Mouse (Mus musculus) neural tube, embryonic 15.5 days (tissue): ENCODE results near the gene Gabarap. TPM values are rescaled to one million over a fixed set of nuclear protein-coding genes. Genes with fewer than 3 reads are reported as not detected.
"Not testable (repeated sequence)": the region's sequence is repeated elsewhere in the genome, so short reads cannot be mapped to it uniquely, and the experiment has no call there.

Source experiments
- ATAC-seq: fragments of 200-750 bp; cut with Nextera tagmentation; 2 replicates; pipeline ENCODE4 v1.8.0; 2017; ENCODE audit warnings: mild to moderate bottlenecking, moderate TSS enrichment, moderate library complexity; ENCODE audit not compliant: low FRiP score
- H3K27ac ChIP-seq: fragments of 300-500 bp; sonication (generic); replicated peaks from 2 replicates; pipeline ENCODE4 v1.5.1; 2015; ENCODE audit warnings: mild to moderate bottlenecking, inconsistent platforms
- H3K27me3 ChIP-seq: fragments of 300-500 bp; sonication (generic); replicated peaks from 2 replicates; pipeline ENCODE4 v1.6.1; 2015; ENCODE audit warnings: inconsistent platforms
- H3K36me3 ChIP-seq: fragments of 300-500 bp; sonication (generic); 2 replicates; pipeline ENCODE4 v1.6.1; 2015; ENCODE audit warnings: inconsistent platforms
- H3K4me1 ChIP-seq: fragments of 300-500 bp; sonication (generic); 2 replicates; pipeline ENCODE4 v1.6.1; 2015; ENCODE audit warnings: inconsistent platforms
- H3K4me2 ChIP-seq: fragments of 300-500 bp; sonication (generic); 2 replicates; pipeline ENCODE4 v1.6.1; 2015; ENCODE audit warnings: inconsistent platforms, mild to moderate bottlenecking, moderate library complexity
- H3K4me3 ChIP-seq: fragments of 300-500 bp; sonication (generic); replicated peaks from 2 replicates; pipeline ENCODE4 v1.5.1; 2015; ENCODE audit warnings: mild to moderate bottlenecking, inconsistent platforms
- H3K9ac ChIP-seq: fragments of 300-500 bp; sonication (generic); replicated peaks from 2 replicates; pipeline ENCODE4 v1.6.1; 2015; ENCODE audit warnings: mild to moderate bottlenecking, inconsistent platforms
- H3K9me3 ChIP-seq: fragments of 300-500 bp; sonication (generic); replicated peaks from 2 replicates; pipeline ENCODE4 v1.6.1; 2016; ENCODE audit warnings: inconsistent platforms
- WGBS: fragments of 180-500 bp; shearing (Covaris S2); methylation state at CpG from one replicate; pipeline ENCODE4 v1.1.7; 2015; ENCODE audit warnings: mixed read lengths; 5-methylcytosine and 5-hydroxymethylcytosine counted together
- polyA plus RNA-seq: library from polyadenylated mRNA; unstranded; fragments of >200 nt; fragmentation: Nextera tagmentation; extraction: Ambion mirVana; gene quantifications from 2 replicates; pipeline ENCODE4 v1.2.1, GENCODE M21; 2015

Gene Gabarap
- polyA plus RNA-seq, result 549 and 565 TPM in 2 replicates

GRCm38 (mm10) chr11:69990850-69991691, at the start of gene Gabarap:
Gene Gabarap (plus strand): TSS chr11:69991143.
- 0% methylated on average over 40 of the region's 40 CpGs for WGBS
- H3K36me3 ChIP-seq, result peaks cover 56% of the 10 kb centered on the region
- ATAC-seq, result peak; percentile 78
- peak within 1 kb of the TSS; percentile 77 for H3K4me3 ChIP-seq
- peaks cover 27% of the 10 kb centered on the region for H3K4me1 ChIP-seq
- peak within 1 kb of the TSS; percentile 93 for H3K27ac ChIP-seq
- H3K9me3 ChIP-seq, result no peaks in the 10 kb centered on the region
- H3K4me2 ChIP-seq, result peak within 1 kb of the TSS; percentile 74
- no peaks in the 10 kb centered on the region for H3K27me3 ChIP-seq
- peak within 1 kb of the TSS; percentile 92 for H3K9ac ChIP-seq

GRCm38 (mm10) chr11:69945216-69945615, 45.7 kb upstream of the Gabarap start:
- peaks cover 22% of the 10 kb centered on the region for H3K27me3 ChIP-seq
- H3K4me2 ChIP-seq, result no peak overlapping the region
- H3K9me3 ChIP-seq, result no peaks in the 10 kb centered on the region
- H3K27ac ChIP-seq, result no peak overlapping the region
- H3K9ac ChIP-seq, result no peak overlapping the region
- WGBS, result 88% methylated on average over 13 of the region's 13 CpGs
- H3K36me3 ChIP-seq, result no peaks in the 10 kb centered on the region
- no peak for ATAC-seq
- H3K4me1 ChIP-seq, result peaks cover 21% of the 10 kb centered on the region
- H3K4me3 ChIP-seq, result no peak overlapping the region

GRCm38 (mm10) chr11:69945997-69946891, 44.7 kb upstream of the Gabarap start:
- no peak overlapping the region for H3K4me2 ChIP-seq
- no peak overlapping the region for H3K9ac ChIP-seq
- H3K9me3 ChIP-seq, result no peaks in the 10 kb centered on the region
- ATAC-seq, result no peak
- peaks cover 23% of the 10 kb centered on the region for H3K27me3 ChIP-seq
- H3K4me1 ChIP-seq, result peaks cover 21% of the 10 kb centered on the region
- WGBS, result 91% methylated on average over 18 of the region's 18 CpGs
- H3K27ac ChIP-seq, result no peak overlapping the region
- no peak overlapping the region for H3K4me3 ChIP-seq
- no peaks in the 10 kb centered on the region for H3K36me3 ChIP-seq

- H3K36me3 ChIP-seq, result no peaks in the 10 kb centered on the region
- H3K27me3 ChIP-seq, result peaks cover 23% of the 10 kb centered on the region
- ATAC-seq, result peak; percentile 48
- peak overlapping the region; percentile 63 for H3K4me2 ChIP-seq
- H3K9ac ChIP-seq, result peak overlapping the region; percentile 42; the same call in 1 of the 2 replicates
- peak overlapping the region; percentile 71 for H3K27ac ChIP-seq
- peak overlapping the region; percentile 47 for H3K4me3 ChIP-seq
- no peaks in the 10 kb centered on the region for H3K9me3 ChIP-seq
- WGBS, result 2% methylated on average over 28 of the region's 29 CpGs
- peaks cover 21% of the 10 kb centered on the region for H3K4me1 ChIP-seq
Observed at GRCm38 (mm10) chr11:69947337-69948065, 43.4 kb upstream of the Gabarap start.

GRCm38 (mm10) chr11:69948066-69948762, 42.7 kb upstream of the Gabarap start, which contains the start of gene Slc2a4:
Gene Slc2a4 (minus strand): TSS chr11:69948188.
- peak; percentile 95 for ATAC-seq
- Histone ChIP-seq H3K9ac (peak within 1 kb of the TSS; percentile 42; the same call in 1 of the 2 replicates), H3K36me3 (no peaks in the 10 kb centered on the region), H3K27me3 (peaks cover 23% of the 10 kb centered on the region), H3K4me1 (peaks cover 21% of the 10 kb centered on the region), H3K4me3 (peak within 1 kb of the TSS; percentile 47), H3K9me3 (no peaks in the 10 kb centered on the region), H3K27ac (peak within 1 kb of the TSS; percentile 71), H3K4me2 (peak within 1 kb of the TSS; percentile 63)
- under 1% methylated on average over 33 of the region's 34 CpGs for WGBS

- H3K27ac ChIP-seq, result 0 out of 2 replicates have a peak overlapping the region, but pooled peaks have one; percentile 71
- H3K4me1 ChIP-seq, result peaks cover 21% of the 10 kb centered on the region
- no peaks in the 10 kb centered on the region for H3K9me3 ChIP-seq
- H3K27me3 ChIP-seq, result peaks cover 23% of the 10 kb centered on the region
- peak; percentile 15; the same call in 1 of the 2 replicates for ATAC-seq
- peak overlapping the region; percentile 47 for H3K4me3 ChIP-seq
- WGBS, result 0% methylated on average over 14 of the region's 14 CpGs
- peak overlapping the region; percentile 26; the same call in 1 of the 2 replicates for H3K9ac ChIP-seq
- no peaks in the 10 kb centered on the region for H3K36me3 ChIP-seq
- H3K4me2 ChIP-seq, result peak overlapping the region; percentile 63
Observed at GRCm38 (mm10) chr11:69948763-69949150, 42.2 kb upstream of the Gabarap start.

- Histone ChIP-seq H3K36me3 (no peaks in the 10 kb centered on the region), H3K27me3 (peaks cover 23% of the 10 kb centered on the region), H3K27ac (no peak overlapping the region), H3K4me3 (no peak overlapping the region), H3K9ac (no peak overlapping the region), H3K9me3 (no peaks in the 10 kb centered on the region), H3K4me1 (peaks cover 21% of the 10 kb centered on the region), H3K4me2 (no peak overlapping the region)
- ATAC-seq, result no peak
- 45% methylated on average over 4 of the region's 4 CpGs for WGBS
Observed at GRCm38 (mm10) chr11:69950807-69951459, 40.0 kb upstream of the Gabarap start.

- Histone ChIP-seq H3K4me1 (peaks cover 18% of the 10 kb centered on the region), H3K9me3 (no peaks in the 10 kb centered on the region), H3K9ac (no peak overlapping the region), H3K27ac (no peak overlapping the region), H3K4me3 (no peak overlapping the region), H3K4me2 (no peak overlapping the region), H3K36me3 (no peaks in the 10 kb centered on the region), H3K27me3 (peaks cover 22% of the 10 kb centered on the region)
- ATAC-seq, result no peak
- WGBS, result 62% methylated on average over 1 of the region's 1 CpGs
Observed at GRCm38 (mm10) chr11:69952274-69952673, 38.7 kb upstream of the Gabarap start.

- no peak overlapping the region for H3K4me2 ChIP-seq
- H3K4me1 ChIP-seq, result peaks cover 7% of the 10 kb centered on the region
- H3K27me3 ChIP-seq, result peaks cover 15% of the 10 kb centered on the region
- no peak for ATAC-seq
- H3K27ac ChIP-seq, result no peak overlapping the region
- no peak overlapping the region for H3K9ac ChIP-seq
- WGBS, result 73% methylated on average over 11 of the region's 11 CpGs
- H3K4me3 ChIP-seq, result no peak overlapping the region
- no peaks in the 10 kb centered on the region for H3K9me3 ChIP-seq
- H3K36me3 ChIP-seq, result no peaks in the 10 kb centered on the region
Observed at GRCm38 (mm10) chr11:69953267-69953915, 37.6 kb upstream of the Gabarap start.

- WGBS, result 77% methylated on average over 4 of the region's 4 CpGs
- H3K27me3 ChIP-seq, H3K36me3 ChIP-seq, H3K9me3 ChIP-seq, H3K4me3 ChIP-seq, ATAC-seq, H3K4me1 ChIP-seq, H3K9ac ChIP-seq, H3K4me2 ChIP-seq, H3K27ac ChIP-seq: not testable (repeated sequence)
Observed at GRCm38 (mm10) chr11:69955618-69956017, 35.3 kb upstream of the Gabarap start.
